Mouse (Mus musculus) midbrain, embryonic 12.5 days (tissue): ENCODE results near the gene Aldh2. TPM values are rescaled to one million over a fixed set of nuclear protein-coding genes. Genes with fewer than 3 reads are reported as not detected.
"Not testable (repeated sequence)": the region's sequence is repeated elsewhere in the genome, so short reads cannot be mapped to it uniquely, and the experiment has no call there.

Experiments used
- ATAC-seq: fragments of 200-750 bp; cut with Nextera tagmentation; 2 replicates; pipeline ENCODE4 v1.8.0; 2017; ENCODE audit warnings: low read depth, moderate TSS enrichment, moderate library complexity; ENCODE audit not compliant: low FRiP score
- H3K27ac ChIP-seq: fragments of 300-500 bp; sonication (generic); replicated peaks from 2 replicates; pipeline ENCODE4 v1.5.1; 2016; ENCODE audit warnings: mild to moderate bottlenecking
- H3K27me3 ChIP-seq: fragments of 300-500 bp; sonication (generic); 2 replicates; pipeline ENCODE4 v1.6.1; 2016; ENCODE audit warnings: mild to moderate bottlenecking
- H3K36me3 ChIP-seq: fragments of 300-500 bp; sonication (generic); 2 replicates; pipeline ENCODE4 v1.6.1; 2016
- H3K4me1 ChIP-seq: fragments of 300-500 bp; sonication (generic); 2 replicates; pipeline ENCODE4 v1.6.1; 2016
- H3K4me2 ChIP-seq: fragments of 300-500 bp; sonication (generic); replicated peaks from 2 replicates; pipeline ENCODE4 v1.6.1; 2016; ENCODE audit warnings: mild to moderate bottlenecking, moderate library complexity
- H3K4me3 ChIP-seq: fragments of 300-500 bp; sonication (generic); 2 replicates; pipeline ENCODE4 v1.5.1; 2016; ENCODE audit warnings: mild to moderate bottlenecking
- H3K9ac ChIP-seq: fragments of 300-500 bp; sonication (generic); replicated peaks from 2 replicates; pipeline ENCODE4 v1.6.1; 2016; ENCODE audit warnings: mild to moderate bottlenecking, moderate library complexity
- H3K9me3 ChIP-seq: fragments of 300-500 bp; sonication (generic); 2 replicates; pipeline ENCODE4 v1.6.1; 2016; ENCODE audit warnings: mild to moderate bottlenecking
- WGBS: fragments of 180-500 bp; shearing (Covaris S2); methylation state at CpG from one replicate; pipeline ENCODE4 v1.1.7; 2016; 5-methylcytosine and 5-hydroxymethylcytosine counted together
- polyA plus RNA-seq: library from polyadenylated mRNA; unstranded; fragments of >200 nt; fragmentation: Nextera tagmentation; extraction: Ambion mirVana; gene quantifications from 2 replicates; pipeline ENCODE4 v1.2.1, GENCODE M21; 2016

Aldh2 gene
- polyA plus RNA-seq, 1 experiment from 2014 or later: 94.1 TPM

- 0 out of 2 replicates have a peak, but pooled peaks cover 6% of the 10 kb centered on the region for H3K36me3 ChIP-seq
- WGBS: 77% methylated on average over 3 of the region's 3 CpGs
- H3K4me2 ChIP-seq: no peak overlapping the region; the same call in 1 of the 2 replicates
Observed at GRCm38 (mm10) chr5:121543370-121543769, 50.3 kb downstream of the Aldh2 start.

GRCm38 (mm10) chr5:121541235-121541634 is 52.4 kb downstream of the Aldh2 start:
- Histone ChIP-seq H3K27ac (no peak overlapping the region), H3K4me2 (no peak overlapping the region), H3K4me3 (no peak overlapping the region), H3K27me3 (no peaks in the 10 kb centered on the region), H3K4me1 (peaks cover 23% of the 10 kb centered on the region), H3K9me3 (no peaks in the 10 kb centered on the region), H3K36me3 (peaks cover 17% of the 10 kb centered on the region), H3K9ac (no peak overlapping the region)
- ATAC-seq: no peak
- 90% methylated on average over 7 of the region's 7 CpGs for WGBS

More at GRCm38 (mm10) chr5:121543370-121543769, 50.3 kb downstream of the Aldh2 start:
- H3K27me3 ChIP-seq: no peaks in the 10 kb centered on the region
- H3K4me1 ChIP-seq: peaks cover 28% of the 10 kb centered on the region
- no peak overlapping the region for H3K9ac ChIP-seq
- H3K9me3 ChIP-seq: no peaks in the 10 kb centered on the region
- no peak overlapping the region for H3K4me3 ChIP-seq
- H3K27ac ChIP-seq: no peak overlapping the region
- ATAC-seq: no peak

GRCm38 (mm10) chr5:121540066-121540465 is 53.6 kb downstream of the Aldh2 start:
- 96% methylated on average over 5 of the region's 5 CpGs for WGBS
- Histone ChIP-seq H3K36me3 (peaks cover 29% of the 10 kb centered on the region), H3K4me3 (no peak overlapping the region), H3K4me2 (no peak overlapping the region), H3K9ac (no peak overlapping the region), H3K9me3 (no peaks in the 10 kb centered on the region), H3K4me1 (peaks cover 22% of the 10 kb centered on the region), H3K27me3 (no peaks in the 10 kb centered on the region), H3K27ac (no peak overlapping the region)
- ATAC-seq: no peak

- peaks cover 51% of the 10 kb centered on the region for H3K36me3 ChIP-seq
- 81% methylated on average over 2 of the region's 2 CpGs for WGBS
- H3K9me3 ChIP-seq: no peaks in the 10 kb centered on the region
- no peak overlapping the region for H3K4me2 ChIP-seq
- H3K9ac ChIP-seq: no peak overlapping the region
- H3K27ac ChIP-seq: no peak overlapping the region
- H3K4me3 ChIP-seq: no peak overlapping the region
- ATAC-seq: no peak
- peaks cover 4% of the 10 kb centered on the region; the same call in 1 of the 2 replicates for H3K4me1 ChIP-seq
- H3K27me3 ChIP-seq: no peaks in the 10 kb centered on the region
Observed at GRCm38 (mm10) chr5:121537588-121537987, 56.0 kb downstream of the Aldh2 start.

GRCm38 (mm10) chr5:121536921-121537555 is 56.6 kb downstream of the Aldh2 start:
- no peak for ATAC-seq
- no peaks in the 10 kb centered on the region for H3K4me1 ChIP-seq
- H3K4me2 ChIP-seq: no peak overlapping the region
- no peak overlapping the region for H3K9ac ChIP-seq
- H3K27ac ChIP-seq: no peak overlapping the region
- no peaks in the 10 kb centered on the region for H3K9me3 ChIP-seq
- H3K4me3 ChIP-seq: no peak overlapping the region
- no peaks in the 10 kb centered on the region for H3K27me3 ChIP-seq
- peaks cover 57% of the 10 kb centered on the region for H3K36me3 ChIP-seq
- WGBS: 65% methylated on average over 7 of the region's 7 CpGs

- WGBS: 94% methylated on average over 3 of the region's 3 CpGs
- Histone ChIP-seq H3K4me3 (no peak overlapping the region), H3K4me1 (no peaks in the 10 kb centered on the region), H3K27me3 (no peaks in the 10 kb centered on the region), H3K36me3 (peaks cover 74% of the 10 kb centered on the region), H3K9ac (no peak overlapping the region), H3K9me3 (no peaks in the 10 kb centered on the region), H3K27ac (no peak overlapping the region), H3K4me2 (no peak overlapping the region)
- ATAC-seq: no peak
Observed at GRCm38 (mm10) chr5:121535116-121535515, 58.5 kb downstream of the Aldh2 start.

GRCm38 (mm10) chr5:121534521-121534920 is 59.1 kb downstream of the Aldh2 start:
- H3K9me3 ChIP-seq: no peaks in the 10 kb centered on the region
- no peaks in the 10 kb centered on the region for H3K27me3 ChIP-seq
- no peaks in the 10 kb centered on the region for H3K4me1 ChIP-seq
- 94% methylated on average over 5 of the region's 5 CpGs for WGBS
- ATAC-seq: no peak
- H3K27ac ChIP-seq: no peak overlapping the region
- no peak overlapping the region for H3K4me2 ChIP-seq
- no peak overlapping the region for H3K9ac ChIP-seq
- peaks cover 80% of the 10 kb centered on the region for H3K36me3 ChIP-seq
- H3K4me3 ChIP-seq: no peak overlapping the region

GRCm38 (mm10) chr5:121526961-121527360 is 66.7 kb downstream of the Aldh2 start:
- ATAC-seq: no peak
- H3K9ac ChIP-seq: no peak overlapping the region
- H3K27me3 ChIP-seq: no peaks in the 10 kb centered on the region
- no peaks in the 10 kb centered on the region for H3K4me1 ChIP-seq
- no peak overlapping the region for H3K4me3 ChIP-seq
- peaks cover 80% of the 10 kb centered on the region for H3K36me3 ChIP-seq
- no peak overlapping the region for H3K4me2 ChIP-seq
- no peak overlapping the region for H3K27ac ChIP-seq
- H3K9me3 ChIP-seq: no peaks in the 10 kb centered on the region
- WGBS: 85% methylated on average over 8 of the region's 8 CpGs

- no peaks in the 10 kb centered on the region for H3K27me3 ChIP-seq
- H3K36me3 ChIP-seq: peaks cover 79% of the 10 kb centered on the region
- no peak overlapping the region for H3K9ac ChIP-seq
- 90% methylated on average over 7 of the region's 7 CpGs for WGBS
- no peak for ATAC-seq
- H3K4me3 ChIP-seq: no peak overlapping the region
- H3K9me3 ChIP-seq: no peaks in the 10 kb centered on the region
- no peak overlapping the region for H3K27ac ChIP-seq
- no peaks in the 10 kb centered on the region for H3K4me1 ChIP-seq
- no peak overlapping the region for H3K4me2 ChIP-seq
Observed at GRCm38 (mm10) chr5:121526526-121526925, 67.1 kb downstream of the Aldh2 start.

GRCm38 (mm10) chr5:121525774-121526450 is 67.7 kb downstream of the Aldh2 start:
- H3K4me2 ChIP-seq: no peak overlapping the region
- H3K27me3 ChIP-seq: no peaks in the 10 kb centered on the region
- H3K4me3 ChIP-seq: no peak overlapping the region
- H3K9ac ChIP-seq: no peak overlapping the region
- H3K36me3 ChIP-seq: peaks cover 79% of the 10 kb centered on the region
- 87% methylated on average over 14 of the region's 14 CpGs for WGBS
- H3K27ac ChIP-seq: no peak overlapping the region
- H3K9me3 ChIP-seq: no peaks in the 10 kb centered on the region
- no peak for ATAC-seq
- H3K4me1 ChIP-seq: no peaks in the 10 kb centered on the region

GRCm38 (mm10) chr5:121519758-121520157 is 73.9 kb downstream of the Aldh2 start:
- H3K36me3 ChIP-seq: peaks cover 39% of the 10 kb centered on the region
- H3K27me3 ChIP-seq, H3K4me1 ChIP-seq, H3K9ac ChIP-seq, ATAC-seq, H3K9me3 ChIP-seq, H3K4me2 ChIP-seq, H3K4me3 ChIP-seq, H3K27ac ChIP-seq: not testable (repeated sequence)
- WGBS: 96% methylated on average over 11 of the region's 17 CpGs

GRCm38 (mm10) chr5:121518983-121519382 is 74.6 kb downstream of the Aldh2 start:
- Histone ChIP-seq H3K4me2 (no peak overlapping the region), H3K36me3 (peaks cover 32% of the 10 kb centered on the region), H3K27ac (no peak overlapping the region), H3K9me3 (no peaks in the 10 kb centered on the region), H3K9ac (no peak overlapping the region), H3K4me1 (no peaks in the 10 kb centered on the region), H3K27me3 (no peaks in the 10 kb centered on the region), H3K4me3 (no peak overlapping the region)
- WGBS: 94% methylated on average over 9 of the region's 9 CpGs
- ATAC-seq: no peak
